Mouse (Mus musculus): ENCODE data around the gene Epb41l1. TPM values are rescaled to one million over a fixed set of nuclear protein-coding genes. Genes with fewer than 3 reads are reported as not detected.
"Not testable (repeated sequence)": the region's sequence is repeated elsewhere in the genome, so short reads cannot be mapped to it uniquely, and the experiment has no call there.

Epb41l1 gene
- polyA plus RNA-seq, 1 experiment from 2014 or later: 0.49 TPM

- no peak overlapping the region for H3K4me2 ChIP-seq (ENCODE audit: low read depth, low read length)
- no peaks in the 10 kb centered on the region for H3K4me1 ChIP-seq (ENCODE audit: insufficient read depth)
- no peak for TF ChIP-seq EP300 (IDR thresholded peaks at IDR 0.05; ENCODE audit: low read depth)
- no peak for TF ChIP-seq CTCF (IDR thresholded peaks at IDR 0.05; ENCODE audit: low read depth)
- no peak overlapping the region for H3K9ac ChIP-seq (replicated peaks)
- ATAC-seq: no peak
- H3K27ac ChIP-seq (ENCODE audit: low read depth): no peak overlapping the region
- no peak for DNase-seq
- 74% methylated on average over 13 of the region's 13 CpGs for whole genome bisulfite sequencing (ENCODE audit: insufficient replicate concordance)
- H3K27me3 ChIP-seq (ENCODE audit: insufficient read depth, low read length): no peaks in the 10 kb centered on the region
- peaks cover 3% of the 10 kb centered on the region for H3K36me3 ChIP-seq (replicated peaks; ENCODE audit: insufficient read depth, low read length)
- H3K4me3 ChIP-seq (ENCODE audit: low read depth, low read length): no peak overlapping the region
- no peaks in the 10 kb centered on the region for H3K9me3 ChIP-seq (ENCODE audit: low read length)
Observed at GRCm38 (mm10) chr2:156505533-156505932, 84.8 kb downstream of the Epb41l1 start.

- Histone ChIP-seq H3K9me3 (ENCODE audit: low read length) (no peaks in the 10 kb centered on the region), H3K4me1 (ENCODE audit: insufficient read depth) (no peaks in the 10 kb centered on the region), H3K9ac (replicated peaks) (no peak overlapping the region), H3K27me3 (ENCODE audit: insufficient read depth, low read length) (no peaks in the 10 kb centered on the region), H3K4me2 (ENCODE audit: low read depth, low read length) (no peak overlapping the region), H3K36me3 (replicated peaks; ENCODE audit: insufficient read depth, low read length) (no peaks in the 10 kb centered on the region), H3K27ac (ENCODE audit: low read depth) (no peak overlapping the region), H3K4me3 (ENCODE audit: low read depth, low read length) (no peak overlapping the region)
- no peak for ATAC-seq
- TF ChIP-seq CTCF (IDR thresholded peaks at IDR 0.05; ENCODE audit: low read depth) (no peak), EP300 (IDR thresholded peaks at IDR 0.05; ENCODE audit: low read depth) (no peak)
- WGBS (ENCODE audit: insufficient replicate concordance): 61% methylated on average over 7 of the region's 7 CpGs
- DNase-seq: no peak
Observed at GRCm38 (mm10) chr2:156512028-156512427, 91.3 kb downstream of the Epb41l1 start.

- Histone ChIP-seq H3K4me2 (ENCODE audit: low read depth, low read length) (no peak overlapping the region), H3K27me3 (ENCODE audit: insufficient read depth, low read length) (no peaks in the 10 kb centered on the region), H3K4me3 (ENCODE audit: low read depth, low read length) (no peak overlapping the region), H3K9me3 (ENCODE audit: low read length) (no peaks in the 10 kb centered on the region), H3K9ac (replicated peaks) (no peak overlapping the region), H3K4me1 (ENCODE audit: insufficient read depth) (no peaks in the 10 kb centered on the region), H3K36me3 (replicated peaks; ENCODE audit: insufficient read depth, low read length) (no peaks in the 10 kb centered on the region), H3K27ac (ENCODE audit: low read depth) (no peak overlapping the region)
- no peak for DNase-seq
- TF ChIP-seq CTCF (IDR thresholded peaks at IDR 0.05; ENCODE audit: low read depth) (no peak), EP300 (IDR thresholded peaks at IDR 0.05; ENCODE audit: low read depth) (no peak)
- 62% methylated on average over 5 of the region's 6 CpGs for WGBS (ENCODE audit: insufficient replicate concordance)
- ATAC-seq: peak; percentile 62
Observed at GRCm38 (mm10) chr2:156512561-156512960, 91.9 kb downstream of the Epb41l1 start.

- no peak overlapping the region for H3K4me2 ChIP-seq (ENCODE audit: low read depth, low read length)
- no peaks in the 10 kb centered on the region for H3K9me3 ChIP-seq (ENCODE audit: low read length)
- no peak overlapping the region for H3K4me3 ChIP-seq (ENCODE audit: low read depth, low read length)
- TF ChIP-seq EP300 (IDR thresholded peaks at IDR 0.05; ENCODE audit: low read depth): no peak
- TF ChIP-seq CTCF (IDR thresholded peaks at IDR 0.05; ENCODE audit: low read depth): no peak
- H3K4me1 ChIP-seq (ENCODE audit: insufficient read depth): no peaks in the 10 kb centered on the region
- no peak for ATAC-seq
- no peak for DNase-seq
- H3K36me3 ChIP-seq (replicated peaks; ENCODE audit: insufficient read depth, low read length): no peaks in the 10 kb centered on the region
- no peak overlapping the region for H3K27ac ChIP-seq (ENCODE audit: low read depth)
- no peaks in the 10 kb centered on the region for H3K27me3 ChIP-seq (ENCODE audit: insufficient read depth, low read length)
- WGBS (ENCODE audit: insufficient replicate concordance): 82% methylated on average over 9 of the region's 9 CpGs
- H3K9ac ChIP-seq (replicated peaks): no peak overlapping the region
Observed at GRCm38 (mm10) chr2:156515102-156515501, 94.4 kb downstream of the Epb41l1 start.

- no peak overlapping the region for H3K27ac ChIP-seq (ENCODE audit: low read depth)
- no peaks in the 10 kb centered on the region for H3K27me3 ChIP-seq (ENCODE audit: insufficient read depth, low read length)
- H3K36me3 ChIP-seq (replicated peaks; ENCODE audit: insufficient read depth, low read length): no peaks in the 10 kb centered on the region
- WGBS (ENCODE audit: insufficient replicate concordance): 27% methylated on average over 7 of the region's 7 CpGs
- H3K9ac ChIP-seq (replicated peaks): no peak overlapping the region
- TF ChIP-seq CTCF (IDR thresholded peaks at IDR 0.05; ENCODE audit: low read depth) (peak; percentile 94), EP300 (IDR thresholded peaks at IDR 0.05; ENCODE audit: low read depth) (no peak)
- H3K4me1 ChIP-seq (ENCODE audit: insufficient read depth): no peaks in the 10 kb centered on the region
- DNase-seq (peak; percentile 79), ATAC-seq (peak; percentile 48; the same call in 1 of the 2 replicates)
- H3K4me3 ChIP-seq (ENCODE audit: low read depth, low read length): no peak overlapping the region
- H3K9me3 ChIP-seq (ENCODE audit: low read length): no peaks in the 10 kb centered on the region
- H3K4me2 ChIP-seq (ENCODE audit: low read depth, low read length): no peak overlapping the region
Observed at GRCm38 (mm10) chr2:156515565-156516185, 95.0 kb downstream of the Epb41l1 start.

GRCm38 (mm10) chr2:156516678-156517077, 96.0 kb downstream of the Epb41l1 start:
- not testable (repeated sequence) for H3K4me1 ChIP-seq (ENCODE audit: insufficient read depth); H3K9ac ChIP-seq (replicated peaks); DNase-seq; H3K36me3 ChIP-seq (replicated peaks; ENCODE audit: insufficient read depth, low read length); H3K27ac ChIP-seq (ENCODE audit: low read depth); H3K4me3 ChIP-seq (ENCODE audit: low read depth, low read length); H3K9me3 ChIP-seq (ENCODE audit: low read length); H3K27me3 ChIP-seq (ENCODE audit: insufficient read depth, low read length); H3K4me2 ChIP-seq (ENCODE audit: low read depth, low read length)
- ATAC-seq: peak; percentile 55; the same call in 1 of the 2 replicates
- 73% methylated on average over 2 of the region's 2 CpGs for WGBS (ENCODE audit: insufficient replicate concordance)

Measured in liver, postnatal 0 days (tissue).